Mouse (Mus musculus): ENCODE data around the gene Mrps9. TPM values are rescaled to one million over a fixed set of nuclear protein-coding genes. Genes with fewer than 3 reads are reported as not detected.

Gene Mrps9
- total and polyA plus RNA-seq, 3 experiments = 89.9 to 134 (median 111) TPM

DNA sequence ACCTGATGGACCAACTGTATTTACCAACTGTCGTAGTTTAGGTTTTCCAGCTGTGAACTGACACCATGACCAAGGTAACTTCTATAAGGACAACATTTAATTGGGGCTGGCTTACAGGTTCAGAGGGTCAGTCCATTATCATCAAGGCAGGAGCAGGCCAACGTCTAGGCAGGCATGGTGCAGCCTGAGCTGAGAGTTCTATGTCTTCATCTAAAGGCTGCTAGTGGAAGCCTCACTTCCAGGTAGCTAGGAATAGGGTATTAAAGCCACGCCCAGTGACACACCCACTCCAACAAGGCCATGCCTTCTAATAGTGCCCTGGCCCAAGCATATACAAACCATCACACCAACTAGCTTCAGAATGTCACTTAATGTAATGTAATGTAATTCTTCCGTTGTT lies 97.5 kb downstream of the Mrps9 start:
- no peak for TF ChIP-seq ZNF384 (IDR thresholded peaks at IDR 0.05; ENCODE audit: low read depth, low read length)
- no peak for TF ChIP-seq EP300 (IDR thresholded peaks at IDR 0.05; ENCODE audit: low read length)
- no peak for TF ChIP-seq MYC (IDR thresholded peaks at IDR 0.05; ENCODE audit: low read depth, low read length)
- no peak for TF ChIP-seq RAD21 (IDR thresholded peaks at IDR 0.05; ENCODE audit: low read depth, low read length)
- no peak for TF ChIP-seq TBP (conservative IDR thresholded peaks at IDR 0.05; ENCODE audit: low read depth, low read length)
- TF ChIP-seq POLR2A (IDR thresholded peaks at IDR 0.05; ENCODE audit: low read depth, low read length) = no peak
- no peak for TF ChIP-seq NELFE (IDR thresholded peaks at IDR 0.05; ENCODE audit: low read depth, low read length)
- Histone ChIP-seq H3K36me3 (replicated peaks in 1 of 2; ENCODE audit: control insufficient read depth in 1 of 2, insufficient read depth in 1 of 2, low read length in 1 of 2) (no peaks in the 10 kb centered on the region), H3K27ac (ENCODE audit: insufficient read depth, low read depth) (no peak overlapping the region), H3K4me2 (ENCODE audit: insufficient read depth, low read depth, poor library complexity, severe bottlenecking) (no peak overlapping the region), H3K9me3 (replicated peaks; ENCODE audit: low read length) (no peaks in the 10 kb centered on the region), H3K9ac (ENCODE audit: insufficient read depth, low read depth) (no peak overlapping the region), H3K4me3 (replicated peaks in 1 of 3; ENCODE audit: low read depth in 2 of 3, low read length in 2 of 3, poor library complexity in 1 of 3) (no peak overlapping the region), H3K4me1 (ENCODE audit: control insufficient read depth in 1 of 2, insufficient read depth in 2 of 2) (no peaks in the 10 kb centered on the region), H3K79me2 (replicated peaks; ENCODE audit: control insufficient read depth, extremely low read depth, insufficient read depth, poor library complexity, severe bottlenecking) (no peaks in the 10 kb centered on the region), H3K27me3 (replicated peaks) (no peaks in the 10 kb centered on the region)
- DNase-seq (ENCODE audit: extremely low read depth) = no peak
- dilution Hi-C loops (cut with MboI; ENCODE audit: extremely low pct_ligation_motif_present, extremely low pct_unique_long_range_greater_than_20kb, low sequenced_read_pairs) = no loop called here
- in situ Hi-C loops (cut with MboI; ENCODE audit: low pct_ligation_motif_present, low pct_unique_long_range_greater_than_20kb, low sequenced_read_pairs) = no loop called here

DNA sequence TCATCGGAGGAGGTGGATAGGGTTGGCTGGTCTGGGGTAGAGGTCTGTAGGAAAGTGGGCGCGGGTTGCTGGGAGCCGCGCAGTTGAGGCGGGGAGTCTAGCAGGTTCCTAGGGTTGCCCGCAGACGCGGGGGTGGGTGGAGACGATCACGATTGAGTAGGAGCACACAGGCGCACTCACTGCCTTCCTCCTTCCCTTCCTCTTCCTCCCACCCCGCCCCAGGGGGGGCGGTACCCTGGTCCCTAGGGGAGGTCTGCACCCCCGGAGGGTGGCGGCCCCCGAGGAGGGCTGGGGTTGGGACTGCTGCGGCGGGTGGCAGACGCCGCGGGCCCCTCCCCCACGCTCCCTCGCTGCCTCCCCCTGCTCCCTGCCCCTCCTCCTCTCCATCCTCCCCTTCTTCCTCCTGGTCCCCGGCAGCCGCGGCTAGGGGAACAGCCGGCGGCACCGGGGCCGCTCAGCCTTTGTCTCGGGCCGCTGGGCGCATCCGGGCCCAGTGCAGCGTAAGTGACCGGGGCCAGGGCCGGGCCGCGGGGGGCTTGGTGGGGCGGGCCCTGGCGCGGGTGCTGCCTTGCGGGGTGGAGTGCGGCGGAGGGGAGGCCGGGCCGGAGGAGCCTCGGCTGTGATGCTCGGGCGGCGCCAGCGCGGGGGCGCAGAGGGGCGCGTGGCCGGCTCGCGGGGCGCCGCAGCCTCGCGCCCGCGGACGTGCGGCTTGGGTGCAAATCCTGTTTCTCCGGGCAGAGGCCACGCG lies 101.9 kb downstream of the Mrps9 start, which contains the start of gene Gpr45:
Gene Gpr45, plus strand, starts transcription at position 139 of the 748 bp plus-strand sequence.
- in situ Hi-C loops (cut with MboI; ENCODE audit: low pct_ligation_motif_present, low pct_unique_long_range_greater_than_20kb, low sequenced_read_pairs) = no loop called here
- dilution Hi-C loops (cut with MboI; ENCODE audit: extremely low pct_ligation_motif_present, extremely low pct_unique_long_range_greater_than_20kb, low sequenced_read_pairs) = no loop called here
- DNase-seq (ENCODE audit: extremely low read depth) = no peak
- Histone ChIP-seq H3K27me3 (replicated peaks) (no peaks in the 10 kb centered on the region), H3K36me3 (replicated peaks in 1 of 2; ENCODE audit: control insufficient read depth in 1 of 2, insufficient read depth in 1 of 2, low read length in 1 of 2) (no peaks in the 10 kb centered on the region), H3K9me3 (replicated peaks; ENCODE audit: low read length) (no peaks in the 10 kb centered on the region), H3K4me1 (ENCODE audit: control insufficient read depth in 1 of 2, insufficient read depth in 2 of 2) (no peaks in the 10 kb centered on the region), H3K4me3 (replicated peaks in 1 of 3; ENCODE audit: low read depth in 2 of 3, low read length in 2 of 3, poor library complexity in 1 of 3) (no peak within 1 kb of the TSS), H3K9ac (ENCODE audit: insufficient read depth, low read depth) (no peak within 1 kb of the TSS), H3K4me2 (ENCODE audit: insufficient read depth, low read depth, poor library complexity, severe bottlenecking) (no peak within 1 kb of the TSS), H3K79me2 (replicated peaks; ENCODE audit: control insufficient read depth, extremely low read depth, insufficient read depth, poor library complexity, severe bottlenecking) (no peaks in the 10 kb centered on the region), H3K27ac (ENCODE audit: insufficient read depth, low read depth) (no peak within 1 kb of the TSS)
- TF ChIP-seq RCOR1 (conservative IDR thresholded peaks at IDR 0.05; ENCODE audit: low read depth, low read length) (no peak), ZKSCAN1 (IDR thresholded peaks at IDR 0.05; ENCODE audit: borderline replicate concordance, low read depth, low read length) (no peak), HCFC1 (IDR thresholded peaks at IDR 0.05; ENCODE audit: low read depth, low read length) (no peak), USF2 (conservative IDR thresholded peaks at IDR 0.05; ENCODE audit: low read depth, low read length) (no peak), ZC3H11A (IDR thresholded peaks at IDR 0.05; ENCODE audit: low read depth, low read length) (no peak), GABPA (IDR thresholded peaks at IDR 0.05; ENCODE audit: insufficient replicate concordance, low read depth, low read length) (no peak), KAT2A (IDR thresholded peaks at IDR 0.05; ENCODE audit: insufficient replicate concordance, low read length) (no peak), UBTF (IDR thresholded peaks at IDR 0.05; ENCODE audit: low read depth, low read length) (no peak), EP300 (IDR thresholded peaks at IDR 0.05; ENCODE audit: low read length) (no peak), JUND (conservative IDR thresholded peaks at IDR 0.05; ENCODE audit: low read depth, low read length) (no peak), NRF1 (IDR thresholded peaks at IDR 0.05; ENCODE audit: low read depth, low read length) (no peak), IRF4 (IDR thresholded peaks at IDR 0.05; ENCODE audit: low read depth, low read length) (no peak), CHD1 (IDR thresholded peaks at IDR 0.05; ENCODE audit: low read depth, low read length) (no peak), MAZ (IDR thresholded peaks at IDR 0.05; ENCODE audit: low read depth, low read length) (no peak), SMC3 (IDR thresholded peaks at IDR 0.05; ENCODE audit: low read depth, low read length) (no peak), MAFK (IDR thresholded peaks at IDR 0.05; ENCODE audit: insufficient replicate concordance, low read length) (no peak)

Measured in CH12.LX (cell line).